Mouse (Mus musculus): ENCODE data around the gene Sgta.
"Not testable (repeated sequence)": the region's sequence is repeated elsewhere in the genome, so short reads cannot be mapped to it uniquely, and the experiment has no call there.

Gene Sgta

DNA sequence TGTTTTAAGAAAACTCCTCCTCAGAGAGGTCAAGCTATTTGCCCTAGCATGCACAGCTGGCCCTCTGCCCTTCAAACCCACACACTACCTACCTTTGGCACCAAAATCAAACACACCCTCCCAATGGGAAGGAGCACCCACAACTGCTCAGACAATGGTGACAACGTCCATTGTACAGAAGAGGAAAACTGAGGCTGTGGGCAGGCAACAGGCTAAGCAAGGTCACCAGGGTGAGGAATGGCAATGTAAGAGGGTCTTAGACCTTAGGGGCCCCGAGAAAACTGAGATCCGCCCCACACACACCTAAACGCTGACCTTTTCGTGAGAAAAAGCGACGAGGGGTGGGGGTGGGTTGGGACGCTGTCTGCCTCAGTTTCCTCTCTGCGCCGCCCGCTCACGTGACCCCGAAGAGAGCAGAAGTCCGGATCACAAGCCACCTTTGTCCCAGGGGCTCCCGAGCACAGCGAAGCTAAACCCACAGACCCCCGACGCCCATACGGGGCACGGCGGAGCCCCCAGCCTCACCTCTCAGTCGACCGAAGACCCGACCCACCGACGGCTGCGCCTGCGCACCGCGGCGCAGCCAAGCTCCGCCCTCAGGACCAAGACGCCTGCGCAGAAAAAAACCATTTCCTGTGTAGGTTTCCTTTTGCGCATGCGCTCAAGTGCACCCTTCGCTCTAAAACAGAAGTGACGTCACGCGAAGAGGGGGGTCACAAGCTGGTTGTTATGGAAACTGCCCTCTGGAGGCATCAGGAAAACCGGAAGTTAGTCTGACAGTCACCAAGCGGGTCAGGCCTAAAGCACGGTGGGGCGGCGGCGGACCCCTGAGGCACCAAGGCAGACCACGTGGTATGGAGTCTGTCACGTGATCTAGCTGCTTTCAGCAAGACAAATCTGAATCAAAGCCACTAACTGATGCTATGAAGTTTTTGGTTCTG is at the start of gene Sgta:
TSS of gene Sgta (minus strand) at position 579 of the 941 bp plus-strand sequence.
- peak; percentile 100 for DNase-seq

DNA sequence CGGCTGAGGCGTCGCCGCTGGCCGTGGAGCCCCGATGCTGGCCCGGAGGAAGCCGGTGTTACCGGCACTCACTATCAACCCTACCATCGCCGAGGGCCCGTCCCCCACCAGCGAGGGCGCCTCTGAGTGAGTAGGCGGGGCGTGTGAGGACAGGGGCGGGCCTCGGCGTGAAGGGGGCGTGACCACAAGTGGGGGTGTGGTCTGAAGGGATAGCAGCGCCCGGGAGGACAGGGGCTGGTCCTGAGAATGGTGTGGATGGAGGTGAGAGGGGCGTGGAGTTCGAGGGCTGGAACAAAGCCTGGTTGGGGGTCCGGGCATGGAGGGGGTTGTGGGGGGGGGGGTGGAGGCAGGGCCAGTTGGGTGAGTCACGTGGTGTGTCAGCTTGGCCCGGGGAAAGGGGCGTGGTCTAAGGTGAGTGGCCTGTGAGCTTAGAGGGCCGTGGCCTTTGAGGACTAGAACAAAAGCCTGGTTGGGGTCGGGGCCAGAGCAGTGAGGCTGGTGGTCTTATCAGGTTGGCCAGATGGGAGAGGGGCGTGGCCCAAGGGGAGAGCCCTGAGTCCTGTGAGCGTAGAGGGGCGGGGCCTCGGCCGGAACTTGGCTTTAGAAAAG is 46.2 kb upstream of the Sgta start:
- peak; percentile 86 for DNase-seq

DNA sequence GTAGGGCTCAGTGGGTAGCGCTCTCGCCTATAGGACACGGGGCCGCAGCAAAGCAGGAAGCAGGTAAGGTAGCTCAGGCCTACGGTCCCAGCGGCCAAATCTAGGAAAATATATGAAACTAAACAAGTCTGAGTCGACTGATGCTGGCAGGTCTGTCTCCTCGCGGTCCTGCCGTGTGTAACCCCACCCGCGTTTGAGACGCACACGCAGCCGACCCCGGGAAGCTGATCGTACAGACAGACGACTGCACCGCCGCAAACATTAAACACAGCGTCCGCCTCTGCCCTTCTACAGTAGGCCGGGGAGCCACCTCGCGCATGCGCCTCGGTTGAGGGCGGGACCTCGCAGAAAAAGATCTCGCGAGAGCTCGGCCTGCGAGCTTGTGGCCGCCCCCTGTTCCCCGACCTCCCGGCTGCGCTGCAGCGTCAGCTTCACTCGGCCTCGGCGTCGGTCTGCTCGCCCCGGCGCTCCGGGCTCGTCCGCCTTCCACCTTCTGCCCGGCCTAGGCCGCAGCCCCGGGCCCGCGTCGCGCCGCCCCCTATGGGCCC is 45.7 kb upstream of the Sgta start, which contains the start of gene Map2k2:
TSS of gene Map2k2 (plus strand) at position 351 of the 548 bp plus-strand sequence.
- DNase-seq, result peak; percentile 97

DNA sequence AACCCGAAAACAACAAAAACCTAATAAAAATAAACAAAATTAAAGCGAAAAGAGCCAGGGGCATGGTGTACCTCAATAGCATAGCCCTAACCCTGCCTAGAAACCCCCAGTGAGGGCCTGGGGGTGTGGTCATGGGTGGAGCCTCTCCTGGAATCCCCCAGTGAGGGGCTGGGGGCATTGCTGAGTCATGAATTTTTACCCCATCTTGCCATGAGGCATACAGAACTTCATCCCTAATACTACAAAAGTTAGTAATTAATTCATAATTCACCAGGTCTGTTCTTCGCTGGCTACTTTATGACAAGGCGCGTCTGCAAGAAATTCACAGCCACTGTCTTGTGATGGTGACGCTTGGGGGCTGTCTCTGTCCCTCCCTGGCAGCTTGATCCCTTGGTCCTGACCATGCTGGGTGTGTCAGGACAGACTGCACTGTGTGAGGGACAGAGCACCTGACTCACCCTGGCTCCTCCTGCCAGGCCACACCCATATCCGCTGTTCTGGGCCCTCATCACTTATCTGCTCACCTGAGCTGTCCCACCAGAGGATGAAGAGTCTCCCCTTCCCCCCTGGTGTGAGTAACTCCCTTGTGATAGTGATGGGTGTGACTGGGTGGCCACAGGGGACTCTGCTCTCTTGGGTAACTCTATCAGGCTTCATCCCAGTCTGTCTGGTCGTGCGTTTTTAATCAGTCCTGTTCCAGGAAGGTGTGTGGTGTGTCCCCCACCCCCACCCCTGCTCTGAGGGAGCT is 35.1 kb upstream of the Sgta start:
- no peak for DNase-seq

DNA sequence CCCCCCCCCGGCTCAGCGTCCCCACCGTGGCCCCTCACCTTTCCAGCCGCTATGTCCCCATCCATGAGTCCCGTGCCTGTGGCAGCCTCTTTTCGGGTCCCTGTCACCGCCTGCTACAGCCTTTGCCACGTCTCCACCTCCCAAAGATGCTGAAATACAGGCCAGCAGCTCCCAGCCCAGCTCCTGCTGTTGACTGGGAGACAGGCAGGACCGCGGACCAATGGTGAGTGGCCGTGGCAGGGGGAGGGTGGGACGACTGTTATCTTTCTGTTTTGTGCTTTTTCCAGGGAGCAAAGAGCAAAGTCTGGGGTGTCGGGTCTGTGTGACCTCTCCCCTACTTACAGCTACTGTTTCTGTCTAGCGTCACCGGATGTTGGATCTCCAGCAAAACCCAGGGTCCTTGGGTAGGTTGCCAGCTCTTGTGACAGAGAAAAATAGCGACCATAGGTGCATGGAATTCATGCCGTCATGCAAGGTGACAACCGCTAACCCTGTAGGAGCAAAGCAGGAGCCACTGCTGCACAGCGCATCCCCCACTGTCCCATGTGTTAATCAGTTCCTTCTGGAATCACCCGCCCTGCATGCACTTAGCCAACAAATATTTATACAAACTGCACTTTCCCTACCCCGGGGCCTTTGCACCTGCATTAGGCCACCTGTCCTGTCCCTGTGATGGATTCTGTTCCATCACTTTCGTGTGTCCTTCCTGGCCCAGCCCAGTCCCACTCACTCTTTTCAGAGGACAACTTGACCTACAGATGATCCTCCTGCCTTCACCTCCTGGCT is 32.7 kb upstream of the Sgta start:
- DNase-seq, result no peak

DNA sequence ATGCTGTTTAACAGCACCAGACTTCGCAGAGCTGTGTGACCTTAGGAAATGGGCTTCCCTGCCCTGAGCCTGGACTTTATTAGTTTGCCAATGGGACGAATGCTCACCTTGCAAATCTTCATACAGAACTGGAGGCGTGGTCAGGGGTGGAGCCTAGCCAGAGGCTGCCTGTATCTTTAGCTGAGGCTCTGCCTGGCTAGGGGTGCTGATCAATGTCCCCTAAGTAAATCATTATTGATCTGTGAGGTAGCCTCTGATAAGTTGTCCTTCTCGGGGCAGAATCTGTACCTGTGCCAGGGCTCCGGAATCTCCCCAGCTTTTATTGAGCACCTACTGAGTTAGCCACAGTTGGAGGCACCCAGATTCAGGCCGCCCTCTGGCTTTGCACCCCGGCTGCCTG is 30.6 kb upstream of the Sgta start:
- no peak for DNase-seq

DNA sequence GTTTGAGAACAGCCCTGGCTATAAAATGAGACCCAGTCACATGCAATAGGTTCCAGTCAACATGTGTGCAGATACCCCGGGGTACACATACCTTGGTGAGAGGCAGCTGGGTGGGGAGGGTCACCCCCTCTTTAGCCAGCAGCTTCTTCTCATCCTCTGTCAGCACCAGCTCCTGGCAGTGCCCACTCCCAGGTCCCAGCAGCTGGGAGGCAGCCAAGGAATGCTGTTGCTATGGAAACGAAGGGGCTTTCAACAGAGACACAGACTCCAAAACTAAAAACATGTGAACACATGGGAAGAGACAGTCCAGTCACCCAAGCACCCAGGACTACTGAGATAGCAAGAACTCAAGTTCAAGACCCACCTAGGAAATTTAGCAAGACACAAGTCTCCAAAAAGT is 29.2 kb upstream of the Sgta start:
- DNase-seq, result no peak

DNA sequence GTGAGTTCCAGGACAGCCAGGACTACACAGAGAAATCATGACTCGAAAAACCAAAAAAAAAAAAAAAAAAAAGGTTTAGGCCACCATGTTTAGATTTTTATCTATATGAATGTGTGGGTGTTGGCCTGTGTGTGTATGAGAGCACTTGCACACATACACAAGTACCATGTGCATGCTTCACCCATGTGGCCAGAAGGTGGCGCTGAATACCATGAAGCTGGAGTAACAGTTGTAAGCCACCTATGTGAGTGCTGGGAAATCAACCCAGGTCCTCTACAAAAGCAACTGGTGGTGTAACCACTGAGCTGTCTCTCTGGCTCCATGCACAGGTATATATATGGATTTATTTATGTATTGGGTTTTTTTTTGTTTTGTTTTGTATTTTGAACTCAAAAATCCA is 27.0 kb upstream of the Sgta start:
- peak; percentile 63 for DNase-seq

DNA sequence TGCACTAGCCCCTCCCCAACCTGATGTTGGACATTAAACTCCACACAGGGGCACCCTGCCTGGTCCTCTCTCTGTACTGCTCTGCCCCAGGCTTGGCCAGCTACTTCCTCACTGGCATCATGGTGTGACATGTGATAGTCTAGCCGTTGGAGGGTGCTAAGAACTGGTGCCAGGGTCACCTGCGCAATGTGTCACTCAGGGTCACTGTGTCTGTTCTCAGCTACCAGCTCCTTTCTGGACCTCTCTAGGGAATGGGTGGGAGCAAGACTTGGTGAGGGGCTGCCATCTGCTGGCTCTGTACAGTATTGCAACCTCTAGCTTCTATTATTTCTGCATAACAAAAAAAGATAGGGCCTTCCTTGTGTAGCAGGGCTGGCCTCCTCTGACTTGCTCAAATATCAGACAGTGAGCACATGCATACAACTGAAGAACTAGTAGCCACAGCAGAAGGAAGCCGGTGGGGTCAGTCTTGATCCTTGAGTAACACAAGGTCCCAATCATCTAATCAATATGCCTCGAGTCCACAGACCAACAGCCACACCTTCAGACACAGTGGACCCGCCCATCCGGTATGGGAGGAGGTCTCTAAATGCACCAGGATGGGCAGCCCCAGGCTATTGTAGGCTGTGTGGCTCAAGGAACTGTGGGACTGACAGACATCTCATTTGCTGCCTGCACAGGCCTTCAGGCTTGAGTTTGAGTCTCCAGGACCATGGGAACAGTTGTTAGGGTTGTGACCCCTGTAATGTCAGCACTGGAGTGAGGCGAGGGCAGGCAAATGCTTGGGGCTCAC is 22.4 kb upstream of the Sgta start:
- peak; percentile 89 for DNase-seq

DNA sequence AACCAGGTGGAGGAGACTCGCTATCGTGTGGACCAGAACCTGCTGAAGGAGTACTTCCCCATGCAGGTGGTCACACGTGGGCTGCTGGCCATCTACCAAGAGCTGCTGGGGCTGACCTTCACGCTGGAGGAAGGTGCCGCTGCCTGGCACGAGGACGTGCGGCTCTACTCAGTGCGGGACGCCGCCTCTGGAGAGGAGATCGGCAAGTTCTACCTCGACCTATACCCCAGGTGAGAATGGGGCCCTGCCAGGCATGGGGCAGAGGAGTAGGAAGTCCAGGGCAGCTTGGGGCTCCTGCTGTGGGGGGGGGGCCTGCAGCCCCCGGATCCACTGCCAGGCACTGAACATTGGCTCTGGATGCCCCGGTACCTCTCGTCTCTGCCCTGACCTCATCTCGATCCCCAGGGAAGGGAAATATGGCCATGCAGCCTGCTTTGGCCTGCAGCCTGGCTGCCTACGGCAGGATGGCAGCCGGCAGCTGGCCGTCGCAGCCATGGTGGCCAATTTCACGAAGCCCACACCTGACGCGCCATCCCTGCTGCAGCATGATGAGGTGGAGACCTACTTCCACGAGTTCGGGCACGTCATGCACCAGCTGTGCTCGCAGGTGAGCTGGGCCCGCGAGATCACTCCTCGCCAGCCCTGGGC is 20.2 kb upstream of the Sgta start:
- no peak for DNase-seq

DNA sequence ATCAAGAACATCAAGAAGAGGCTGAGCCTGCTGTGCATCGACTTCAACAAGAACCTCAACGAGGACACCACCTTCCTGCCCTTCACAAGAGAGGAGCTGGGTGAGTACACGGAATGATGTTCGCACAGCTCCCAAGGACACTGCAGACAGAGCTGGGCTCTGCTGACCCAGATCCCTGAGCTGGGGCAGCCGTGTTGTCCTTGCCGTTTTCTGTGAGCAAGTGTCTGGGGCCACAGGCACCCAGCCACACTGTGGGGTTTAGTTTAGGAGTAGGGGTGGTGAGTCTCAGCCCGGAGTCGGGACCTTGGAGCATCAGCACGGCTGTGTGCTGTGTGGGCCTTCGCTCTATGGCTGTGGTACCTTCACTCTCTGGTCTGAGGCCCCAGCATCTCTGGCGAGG is 17.9 kb upstream of the Sgta start:
- DNase-seq, result no peak

DNA sequence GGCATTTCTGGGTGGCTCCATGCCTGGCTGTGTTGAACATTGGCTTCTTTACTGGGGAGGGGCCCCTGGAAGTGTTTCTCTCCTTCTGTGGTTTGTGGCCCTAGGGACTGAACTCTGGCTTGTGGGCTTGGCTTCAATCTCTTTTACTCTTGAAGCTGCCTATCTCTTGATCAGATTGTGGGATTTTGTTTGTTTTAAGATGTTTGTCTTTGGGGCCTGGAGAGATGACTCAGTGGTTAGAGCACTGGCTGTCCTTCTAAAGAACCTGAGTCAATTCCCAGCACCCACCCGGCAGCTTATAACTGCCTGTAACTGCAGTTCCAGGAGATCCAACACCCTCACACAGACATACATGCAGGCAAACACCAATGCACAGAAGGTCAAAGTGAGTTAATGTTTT is 16.4 kb upstream of the Sgta start:
- DNase-seq, result no peak

DNA sequence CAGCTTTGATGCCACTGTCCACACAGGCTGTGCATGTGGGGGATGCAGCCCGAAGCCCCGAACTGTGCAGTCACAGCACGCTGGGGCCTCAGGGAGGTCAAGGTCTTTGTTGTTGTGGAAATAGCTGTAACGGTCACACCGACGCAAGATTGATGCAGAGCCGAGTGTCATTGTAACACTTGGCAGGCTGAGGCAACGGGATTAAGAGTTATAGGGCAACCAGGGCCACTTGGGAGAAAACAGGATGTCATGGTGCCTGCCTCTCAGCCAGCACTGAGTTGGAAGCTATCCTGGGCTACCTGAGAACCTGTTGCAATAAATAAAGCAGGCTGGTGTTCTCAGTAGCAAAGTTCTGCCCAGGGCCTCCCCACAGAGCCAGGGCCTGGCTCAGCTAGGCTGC is 15.8 kb upstream of the Sgta start:
- DNase-seq, result no peak

DNA sequence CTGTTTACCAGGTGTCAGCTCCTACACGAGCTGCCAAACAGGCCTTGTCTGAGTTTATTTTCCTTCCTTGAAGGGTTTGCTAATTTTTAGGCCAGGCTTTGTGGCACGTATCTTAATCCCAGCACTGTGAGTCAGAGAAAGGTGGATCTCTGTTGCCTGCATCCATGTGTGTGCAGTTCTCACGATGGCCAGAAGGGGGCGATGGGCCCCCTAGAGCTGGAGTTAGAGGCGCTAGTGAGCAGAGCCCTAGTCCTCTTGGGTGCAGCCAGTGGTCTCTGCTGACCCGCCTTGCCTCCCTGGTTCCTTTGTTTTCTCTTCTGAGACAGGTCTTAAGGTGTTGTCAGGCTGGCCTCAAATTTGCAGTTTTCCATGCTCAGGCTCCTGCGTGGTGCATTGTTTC is 13.5 kb upstream of the Sgta start:
- DNase-seq, result no peak

DNA sequence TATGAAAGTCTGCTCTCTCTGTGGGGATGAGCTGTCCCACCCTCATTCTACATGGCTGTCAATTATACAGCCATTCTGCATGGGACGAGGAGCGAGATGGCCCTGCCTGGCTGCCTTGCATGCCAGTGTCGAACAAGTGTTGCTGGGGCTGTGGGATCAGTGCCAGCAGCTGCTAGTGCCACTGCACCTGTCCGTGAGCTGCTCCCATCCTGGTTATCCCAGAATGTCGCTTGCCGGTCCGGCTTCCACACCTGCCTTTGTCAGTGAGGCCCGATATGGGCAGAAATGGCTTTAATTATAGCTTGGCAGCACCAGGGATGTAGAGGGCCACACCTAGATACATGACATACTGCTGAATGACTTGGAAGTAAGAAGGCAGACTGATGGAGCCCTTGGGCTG is 12.3 kb upstream of the Sgta start:
- no peak for DNase-seq

DNA sequence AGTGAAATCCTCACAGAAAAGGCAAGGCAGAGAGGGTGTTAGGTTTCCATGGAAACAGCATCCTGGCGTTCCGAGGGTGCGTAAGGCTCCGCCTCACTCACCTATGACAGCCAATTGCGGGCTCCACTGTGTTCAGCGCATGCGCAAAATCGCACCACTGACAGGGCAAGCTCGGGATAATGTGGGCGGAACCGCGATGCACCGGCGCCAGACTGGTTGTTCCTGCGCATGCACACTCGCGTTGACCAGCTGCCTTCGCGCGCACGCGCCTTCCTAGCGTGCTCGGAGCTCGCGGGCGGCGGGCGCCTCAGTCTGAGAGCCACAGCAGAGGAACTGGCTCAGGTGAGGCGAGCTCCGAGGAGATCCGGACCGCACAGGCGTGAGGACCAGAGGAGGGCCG is 9.9 kb upstream of the Sgta start, which contains the start of gene Thop1:
TSS of gene Thop1 (plus strand) at position 200 of the 400 bp plus-strand sequence.
- DNase-seq, result peak; percentile 99

DNA sequence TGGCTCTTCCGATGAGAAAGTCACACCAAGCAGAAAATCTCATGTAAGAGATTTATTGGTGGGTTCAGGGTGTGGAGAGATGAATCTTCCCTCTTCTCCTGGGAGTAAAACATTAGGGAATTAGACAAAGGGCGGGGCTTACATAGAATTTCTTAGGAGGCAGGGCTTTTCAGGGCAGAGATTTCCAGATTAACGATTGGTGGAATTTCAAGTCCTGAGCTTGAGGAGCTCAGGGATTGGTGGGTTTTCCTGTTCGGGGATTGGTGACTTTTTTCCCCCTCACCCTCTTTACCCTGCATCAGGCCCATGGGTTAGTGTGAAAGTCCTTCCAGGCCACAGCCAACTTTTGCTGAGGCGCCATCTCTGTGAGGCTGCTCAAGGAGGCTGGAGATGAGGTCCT is 8.7 kb upstream of the Sgta start:
- DNase-seq, result no peak

DNA sequence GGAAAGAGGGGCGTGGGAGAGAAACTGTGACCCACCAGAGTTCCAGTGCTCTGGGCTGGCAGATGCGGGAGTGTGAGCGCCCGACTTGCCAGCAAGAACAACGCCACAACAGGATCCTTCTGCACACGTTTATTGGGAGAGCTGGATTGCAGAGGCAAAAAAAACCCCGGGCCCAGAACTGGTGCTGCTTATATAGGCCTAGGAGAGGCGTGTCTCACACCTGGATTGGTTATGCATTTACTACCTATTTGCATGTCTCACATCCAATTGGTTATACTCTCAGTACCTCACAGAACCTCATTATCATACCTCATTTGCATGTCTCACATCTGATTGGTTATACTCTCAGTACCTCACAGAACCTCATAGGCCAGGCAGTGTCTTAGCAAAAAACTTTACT is 4.5 kb upstream of the Sgta start:
- DNase-seq, result not testable (repeated sequence)

DNA sequence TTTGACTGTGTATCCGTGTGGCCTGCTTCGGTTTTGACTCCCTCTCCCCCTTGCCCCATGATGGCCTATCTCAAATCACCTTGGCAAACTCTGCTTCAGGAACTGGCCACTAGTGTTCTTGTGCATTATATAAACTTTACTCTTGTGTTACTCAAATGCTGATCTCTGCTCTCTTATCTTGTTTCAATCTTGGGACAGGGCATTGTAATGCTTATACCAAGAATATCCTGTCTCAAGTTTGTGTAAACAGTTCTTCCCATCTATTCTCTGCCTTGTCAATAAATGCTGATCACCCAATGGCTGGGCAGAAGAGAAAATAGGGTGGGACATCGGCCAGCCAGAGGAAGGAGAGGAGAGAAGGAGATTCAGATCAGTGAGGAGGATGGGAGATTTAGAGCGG is 2.7 kb upstream of the Sgta start:
- DNase-seq, result peak; percentile 52

DNA sequence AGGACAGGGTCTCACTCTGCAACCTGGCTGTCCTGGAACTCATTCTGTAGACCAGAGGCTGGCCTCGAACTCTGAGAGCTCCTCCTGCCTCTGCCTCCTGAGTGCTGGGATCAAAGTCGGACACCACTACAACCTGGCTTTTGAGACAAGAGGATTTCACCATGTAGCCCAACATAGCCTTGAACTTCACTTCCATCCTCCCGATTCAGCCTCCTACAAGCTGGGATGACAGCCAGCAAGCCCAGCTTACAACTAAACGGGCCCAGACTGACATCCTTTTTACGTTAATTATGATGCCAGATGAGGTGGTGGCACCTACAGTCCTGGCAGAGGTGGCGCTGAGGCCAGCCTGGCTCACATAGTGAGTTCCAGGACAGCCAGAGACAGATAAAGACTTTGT is 1.1 kb downstream of the Sgta start:
- DNase-seq, result no peak

Measured in lung, postnatal 36 days (tissue).